Mouse (Mus musculus) midbrain, postnatal 0 days (tissue): Measurements from ENCODE around the gene Gm29423. TPM values are rescaled to one million over a fixed set of nuclear protein-coding genes. Genes with fewer than 3 reads are reported as not detected.
"Not testable (repeated sequence)": the region's sequence is repeated elsewhere in the genome, so short reads cannot be mapped to it uniquely, and the experiment has no call there.

Experiments used
- ATAC-seq: fragments of 200-750 bp; cut with Nextera tagmentation; 2 replicates; pipeline ENCODE4 v1.8.0; 2017; ENCODE audit warnings: moderate number of reproducible peaks, mild to moderate bottlenecking, moderate TSS enrichment, moderate library complexity; ENCODE audit not compliant: low FRiP score
- DNase-seq: peaks from one replicate; pipeline ENCODE4 v3.0.0-alpha.2; 2015; ENCODE audit warnings: low spot score
- H3K27ac ChIP-seq: fragments of 300-500 bp; sonication (generic); 2 replicates; pipeline ENCODE4 v1.5.1; 2014; ENCODE audit warnings: low read depth, mild to moderate bottlenecking, low read length, mixed read lengths
- H3K27me3 ChIP-seq: fragments of 300-500 bp; sonication (generic); 2 replicates; pipeline ENCODE4 v1.6.1; 2014; ENCODE audit warnings: low read length, control low read depth, mixed read lengths; ENCODE audit not compliant: insufficient read depth
- H3K36me3 ChIP-seq: fragments of 300-500 bp; sonication (generic); 2 replicates; pipeline ENCODE4 v1.6.1; 2014; ENCODE audit warnings: low read length, control low read depth, mixed read lengths; ENCODE audit not compliant: insufficient read depth
- H3K4me1 ChIP-seq: fragments of 300-500 bp; sonication (generic); 2 replicates; pipeline ENCODE4 v1.6.1; 2014; ENCODE audit warnings: mild to moderate bottlenecking, control low read depth, antibody characterized with exemption, low read length, mixed read lengths; ENCODE audit not compliant: insufficient read depth
- H3K4me2 ChIP-seq: fragments of 300-500 bp; sonication (generic); 2 replicates; pipeline ENCODE4 v1.6.1; 2014; ENCODE audit warnings: low read depth, mild to moderate bottlenecking, low read length, mixed read lengths; ENCODE audit not compliant: poor library complexity, severe bottlenecking
- H3K4me3 ChIP-seq: fragments of 300-500 bp; sonication (generic); 2 replicates; pipeline ENCODE4 v1.5.1; 2014; ENCODE audit warnings: low read depth, mild to moderate bottlenecking, low read length, moderate library complexity
- H3K9ac ChIP-seq: fragments of 300-500 bp; sonication (generic); replicated peaks from 2 replicates; pipeline ENCODE4 v1.6.1; 2014; ENCODE audit warnings: mild to moderate bottlenecking, low read length, moderate library complexity, mixed read lengths; ENCODE audit not compliant: poor library complexity, severe bottlenecking
- H3K9me3 ChIP-seq: fragments of 300-500 bp; sonication (generic); 2 replicates; pipeline ENCODE4 v1.6.1; 2016; ENCODE audit warnings: low read length, control low read depth
- WGBS: fragments of 180-500 bp; shearing (Covaris S2); extraction: QIAGEN DNeasy Blood & Tissue Kit; methylation state at CpG from one replicate; pipeline ENCODE4 v1.1.7; 2014; 5-methylcytosine and 5-hydroxymethylcytosine counted together
- polyA plus RNA-seq: library from polyadenylated mRNA; unstranded; fragments of >200 nt; fragmentation: Nextera tagmentation; extraction: Ambion mirVana; gene quantifications from 2 replicates; pipeline ENCODE4 v1.2.1, GENCODE M21; 2015
- total RNA-seq: library from RNA; depleted of rRNA; stranded (reverse); fragments of >200 nt; gene quantifications from 2 replicates; pipeline ENCODE4 v1.2.3, GENCODE M21; 2014; rRNA removed

The Gm29423 gene
- not detected in 2 replicates for total RNA-seq
- not detected in 2 replicates for polyA plus RNA-seq

GRCm38 (mm10) chrY:70303187-70303586 is at the start of gene Gm29423, which contains the start of gene Gm29644:
Gene Gm29423, minus strand, starts transcription at chrY:70303287.
Gene Gm29644, minus strand, starts transcription at chrY:70303343.
- not testable (repeated sequence) for ATAC-seq, H3K27me3 ChIP-seq, H3K4me2 ChIP-seq, H3K27ac ChIP-seq, H3K36me3 ChIP-seq, H3K4me3 ChIP-seq, H3K9me3 ChIP-seq, H3K4me1 ChIP-seq, H3K9ac ChIP-seq, DNase-seq
- no CpG with 5 or more reads among the region's 2 CpGs for WGBS

GRCm38 (mm10) chrY:70273542-70273941 is 29.5 kb downstream of the Gm29423 start, which contains the start of gene Gm21118:
Gene Gm21118, minus strand, starts transcription at chrY:70273642.
- H3K9ac ChIP-seq, H3K9me3 ChIP-seq, ATAC-seq, H3K4me2 ChIP-seq, H3K4me3 ChIP-seq, H3K27ac ChIP-seq, H3K4me1 ChIP-seq, H3K36me3 ChIP-seq, H3K27me3 ChIP-seq, DNase-seq: not testable (repeated sequence)
- WGBS, result no CpG with 5 or more reads among the region's 4 CpGs

Other genes with a start within 250 kb of the Gm29423 start
- gene Gm21118, start 29.6 kb downstream of the Gm29423 start, total RNA-seq, result not detected in 2 replicates
- not detected in 2 replicates for gene Gm21118, start 29.6 kb downstream of the Gm29423 start, polyA plus RNA-seq
- not detected in 2 replicates for gene Gm29644, start 56 bp upstream of the Gm29423 start, total RNA-seq
- gene Gm29644, start 56 bp upstream of the Gm29423 start, polyA plus RNA-seq, result not detected in 2 replicates
- gene Gm20888, start 138.6 kb upstream of the Gm29423 start, total RNA-seq, result not detected in 2 replicates
- not detected in 2 replicates for gene Gm20888, start 138.6 kb upstream of the Gm29423 start, polyA plus RNA-seq